Mouse (Mus musculus): ENCODE results near the gene Dgkh. TPM values are rescaled to one million over a fixed set of nuclear protein-coding genes. Genes with fewer than 3 reads are reported as not detected.

Dgkh gene
- polyA plus RNA-seq, 1 experiment from 2014 or later, result 2.9 TPM

GRCm38 (mm10) chr14:78612111-78612788, 120.3 kb downstream of the Dgkh start:
- WGBS (ENCODE audit: insufficient replicate concordance), result 55% methylated on average over 9 of the region's 9 CpGs

GRCm38 (mm10) chr14:78594916-78595315, 137.7 kb downstream of the Dgkh start:
- Histone ChIP-seq H3K4me3 (ENCODE audit: low read depth, low read length) (no peak overlapping the region), H3K9me3 (replicated peaks; ENCODE audit: control insufficient read depth, low read length) (no peaks in the 10 kb centered on the region), H3K4me2 (no peak overlapping the region), H3K4me1 (ENCODE audit: control insufficient read depth, insufficient read depth, low read length) (no peaks in the 10 kb centered on the region), H3K36me3 (ENCODE audit: control insufficient read depth, insufficient read depth, low read length) (no peaks in the 10 kb centered on the region), H3K27ac (ENCODE audit: low read depth, low read length) (no peak overlapping the region), H3K27me3 (ENCODE audit: control insufficient read depth, insufficient read depth, low read length) (no peaks in the 10 kb centered on the region), H3K9ac (ENCODE audit: low read depth, low read length) (no peak overlapping the region)
- WGBS (ENCODE audit: insufficient replicate concordance), result 76% methylated on average over 6 of the region's 6 CpGs
- ATAC-seq (replicated peaks; ENCODE audit: insufficient number of reproducible peaks, low FRiP score, low TSS enrichment), result no peak

More at GRCm38 (mm10) chr14:78612111-78612788, 120.3 kb downstream of the Dgkh start:
- Histone ChIP-seq H3K4me2 (no peak overlapping the region), H3K27ac (ENCODE audit: low read depth, low read length) (no peak overlapping the region), H3K4me1 (ENCODE audit: control insufficient read depth, insufficient read depth, low read length) (no peaks in the 10 kb centered on the region), H3K36me3 (ENCODE audit: control insufficient read depth, insufficient read depth, low read length) (no peaks in the 10 kb centered on the region), H3K9me3 (replicated peaks; ENCODE audit: control insufficient read depth, low read length) (no peaks in the 10 kb centered on the region), H3K4me3 (ENCODE audit: low read depth, low read length) (no peak overlapping the region), H3K27me3 (ENCODE audit: control insufficient read depth, insufficient read depth, low read length) (no peaks in the 10 kb centered on the region), H3K9ac (ENCODE audit: low read depth, low read length) (no peak overlapping the region)
- 0 out of 2 replicates have a peak, but pooled peaks have one; percentile 18 for ATAC-seq (replicated peaks; ENCODE audit: insufficient number of reproducible peaks, low FRiP score, low TSS enrichment)

- no peak for ATAC-seq (replicated peaks; ENCODE audit: insufficient number of reproducible peaks, low FRiP score, low TSS enrichment)
- Histone ChIP-seq H3K27ac (ENCODE audit: low read depth, low read length) (no peak overlapping the region), H3K27me3 (ENCODE audit: control insufficient read depth, insufficient read depth, low read length) (no peaks in the 10 kb centered on the region), H3K4me3 (ENCODE audit: low read depth, low read length) (no peak overlapping the region), H3K9ac (ENCODE audit: low read depth, low read length) (no peak overlapping the region), H3K36me3 (ENCODE audit: control insufficient read depth, insufficient read depth, low read length) (no peaks in the 10 kb centered on the region), H3K9me3 (replicated peaks; ENCODE audit: control insufficient read depth, low read length) (no peaks in the 10 kb centered on the region), H3K4me1 (ENCODE audit: control insufficient read depth, insufficient read depth, low read length) (no peaks in the 10 kb centered on the region), H3K4me2 (no peak overlapping the region)
- WGBS (ENCODE audit: insufficient replicate concordance), result 87% methylated on average over 3 of the region's 3 CpGs
Measured at GRCm38 (mm10) chr14:78592965-78593364, 139.6 kb downstream of the Dgkh start.

- 9% methylated on average over 2 of the region's 2 CpGs for WGBS (ENCODE audit: insufficient replicate concordance)
Measured at GRCm38 (mm10) chr14:78590335-78590734, 142.2 kb downstream of the Dgkh start.

GRCm38 (mm10) chr14:78584222-78584621, 148.4 kb downstream of the Dgkh start:
- no peak overlapping the region for H3K4me3 ChIP-seq (ENCODE audit: low read depth, low read length)
- H3K27me3 ChIP-seq (ENCODE audit: control insufficient read depth, insufficient read depth, low read length), result no peaks in the 10 kb centered on the region
- H3K9ac ChIP-seq (ENCODE audit: low read depth, low read length), result no peak overlapping the region
- no peak overlapping the region for H3K4me2 ChIP-seq
- 90% methylated on average over 13 of the region's 13 CpGs for WGBS (ENCODE audit: insufficient replicate concordance)
- no peak overlapping the region for H3K27ac ChIP-seq (ENCODE audit: low read depth, low read length)
- H3K4me1 ChIP-seq (ENCODE audit: control insufficient read depth, insufficient read depth, low read length), result no peaks in the 10 kb centered on the region
- no peaks in the 10 kb centered on the region for H3K9me3 ChIP-seq (replicated peaks; ENCODE audit: control insufficient read depth, low read length)
- H3K36me3 ChIP-seq (ENCODE audit: control insufficient read depth, insufficient read depth, low read length), result 0 out of 2 replicates have a peak, but pooled peaks cover 5% of the 10 kb centered on the region
- no peak for ATAC-seq (replicated peaks; ENCODE audit: insufficient number of reproducible peaks, low FRiP score, low TSS enrichment)

More at GRCm38 (mm10) chr14:78590335-78590734, 142.2 kb downstream of the Dgkh start:
- no peak overlapping the region for H3K4me3 ChIP-seq (ENCODE audit: low read depth, low read length)
- no peak for ATAC-seq (replicated peaks; ENCODE audit: insufficient number of reproducible peaks, low FRiP score, low TSS enrichment)
- H3K36me3 ChIP-seq (ENCODE audit: control insufficient read depth, insufficient read depth, low read length), result 0 out of 2 replicates have a peak, but pooled peaks cover 1% of the 10 kb centered on the region
- H3K4me1 ChIP-seq (ENCODE audit: control insufficient read depth, insufficient read depth, low read length), result no peaks in the 10 kb centered on the region
- H3K9me3 ChIP-seq (replicated peaks; ENCODE audit: control insufficient read depth, low read length), result no peaks in the 10 kb centered on the region
- no peak overlapping the region for H3K9ac ChIP-seq (ENCODE audit: low read depth, low read length)
- H3K27me3 ChIP-seq (ENCODE audit: control insufficient read depth, insufficient read depth, low read length), result no peaks in the 10 kb centered on the region
- no peak overlapping the region for H3K4me2 ChIP-seq
- H3K27ac ChIP-seq (ENCODE audit: low read depth, low read length), result no peak overlapping the region

GRCm38 (mm10) chr14:78583168-78583567, 149.4 kb downstream of the Dgkh start:
- Histone ChIP-seq H3K4me1 (ENCODE audit: control insufficient read depth, insufficient read depth, low read length) (no peaks in the 10 kb centered on the region), H3K9me3 (replicated peaks; ENCODE audit: control insufficient read depth, low read length) (no peaks in the 10 kb centered on the region), H3K27me3 (ENCODE audit: control insufficient read depth, insufficient read depth, low read length) (no peaks in the 10 kb centered on the region), H3K36me3 (ENCODE audit: control insufficient read depth, insufficient read depth, low read length) (0 out of 2 replicates have a peak, but pooled peaks cover 6% of the 10 kb centered on the region), H3K27ac (ENCODE audit: low read depth, low read length) (no peak overlapping the region), H3K4me2 (no peak overlapping the region), H3K9ac (ENCODE audit: low read depth, low read length) (no peak overlapping the region), H3K4me3 (ENCODE audit: low read depth, low read length) (no peak overlapping the region)
- ATAC-seq (replicated peaks; ENCODE audit: insufficient number of reproducible peaks, low FRiP score, low TSS enrichment), result no peak

- Histone ChIP-seq H3K9ac (ENCODE audit: low read depth, low read length) (no peak overlapping the region), H3K4me2 (no peak overlapping the region), H3K36me3 (ENCODE audit: control insufficient read depth, insufficient read depth, low read length) (peaks cover 2% of the 10 kb centered on the region; the same call in 1 of the 2 replicates), H3K9me3 (replicated peaks; ENCODE audit: control insufficient read depth, low read length) (no peaks in the 10 kb centered on the region), H3K27me3 (ENCODE audit: control insufficient read depth, insufficient read depth, low read length) (no peaks in the 10 kb centered on the region), H3K4me3 (ENCODE audit: low read depth, low read length) (no peak overlapping the region), H3K4me1 (ENCODE audit: control insufficient read depth, insufficient read depth, low read length) (no peaks in the 10 kb centered on the region), H3K27ac (ENCODE audit: low read depth, low read length) (no peak overlapping the region)
- no peak for ATAC-seq (replicated peaks; ENCODE audit: insufficient number of reproducible peaks, low FRiP score, low TSS enrichment)
- 67% methylated on average over 13 of the region's 13 CpGs for WGBS (ENCODE audit: insufficient replicate concordance)
Measured at GRCm38 (mm10) chr14:78575899-78576298, 156.7 kb downstream of the Dgkh start.

- no peak overlapping the region for H3K4me3 ChIP-seq (ENCODE audit: low read depth, low read length)
- no peak overlapping the region for H3K4me2 ChIP-seq
- no peaks in the 10 kb centered on the region for H3K9me3 ChIP-seq (replicated peaks; ENCODE audit: control insufficient read depth, low read length)
- 87% methylated on average over 5 of the region's 5 CpGs for WGBS (ENCODE audit: insufficient replicate concordance)
- H3K27ac ChIP-seq (ENCODE audit: low read depth, low read length), result no peak overlapping the region
- no peak for ATAC-seq (replicated peaks; ENCODE audit: insufficient number of reproducible peaks, low FRiP score, low TSS enrichment)
- H3K36me3 ChIP-seq (ENCODE audit: control insufficient read depth, insufficient read depth, low read length), result no peaks in the 10 kb centered on the region; the same call in 1 of the 2 replicates
- H3K4me1 ChIP-seq (ENCODE audit: control insufficient read depth, insufficient read depth, low read length), result no peaks in the 10 kb centered on the region
- no peak overlapping the region for H3K9ac ChIP-seq (ENCODE audit: low read depth, low read length)
- no peaks in the 10 kb centered on the region for H3K27me3 ChIP-seq (ENCODE audit: control insufficient read depth, insufficient read depth, low read length)
Measured at GRCm38 (mm10) chr14:78568410-78568809, 164.2 kb downstream of the Dgkh start.

- no peaks in the 10 kb centered on the region for H3K4me1 ChIP-seq (ENCODE audit: control insufficient read depth, insufficient read depth, low read length)
- no peak overlapping the region for H3K9ac ChIP-seq (ENCODE audit: low read depth, low read length)
- H3K27me3 ChIP-seq (ENCODE audit: control insufficient read depth, insufficient read depth, low read length), result no peaks in the 10 kb centered on the region
- no peak for ATAC-seq (replicated peaks; ENCODE audit: insufficient number of reproducible peaks, low FRiP score, low TSS enrichment)
- H3K4me2 ChIP-seq, result no peak overlapping the region
- no peaks in the 10 kb centered on the region for H3K9me3 ChIP-seq (replicated peaks; ENCODE audit: control insufficient read depth, low read length)
- no peaks in the 10 kb centered on the region for H3K36me3 ChIP-seq (ENCODE audit: control insufficient read depth, insufficient read depth, low read length)
- 71% methylated on average over 4 of the region's 4 CpGs for WGBS (ENCODE audit: insufficient replicate concordance)
- H3K27ac ChIP-seq (ENCODE audit: low read depth, low read length), result no peak overlapping the region
- no peak overlapping the region for H3K4me3 ChIP-seq (ENCODE audit: low read depth, low read length)
Measured at GRCm38 (mm10) chr14:78566431-78566830, 166.1 kb downstream of the Dgkh start.
